Mouse (Mus musculus): Measurements from ENCODE around the gene Gm13941. TPM values are rescaled to one million over a fixed set of nuclear protein-coding genes. Genes with fewer than 3 reads are reported as not detected.

The Gm13941 gene
- polyA plus RNA-seq (2011; ENCODE audit: insufficient read depth, insufficient read length, low replicate concordance, missing spikeins): not detected in 2 replicates

- Histone ChIP-seq H3K27ac (ENCODE audit: control insufficient read depth, insufficient read depth, low read depth, low read length, poor library complexity) (no peak within 1 kb of the TSS), H3K4me1 (ENCODE audit: control insufficient read depth, insufficient read depth, low read length) (no peaks in the 10 kb centered on the region), H3K4me3 (replicated peaks; ENCODE audit: control insufficient read depth, low read depth, low read length) (no peak within 1 kb of the TSS)
- TF ChIP-seq CTCF (IDR thresholded peaks at IDR 0.05; ENCODE audit: control insufficient read depth, insufficient read depth, low read length): no peak
- TF ChIP-seq POLR2A (IDR thresholded peaks at IDR 0.05; ENCODE audit: borderline replicate concordance, control insufficient read depth, low read depth, low read length): no peak
Measured at GRCm38 (mm10) chr2:111105882-111106281, at the start of gene Gm13941. TSS of gene Gm13941 (minus strand) at chr2:111105982.

GRCm38 (mm10) chr2:111152836-111153235 lies 47.1 kb upstream of the Gm13941 start, which contains the start of gene Gm15130:
TSS of gene Gm15130 (minus strand) at chr2:111152936.
- Histone ChIP-seq H3K4me1 (ENCODE audit: control insufficient read depth, insufficient read depth, low read length) (no peaks in the 10 kb centered on the region), H3K27ac (ENCODE audit: control insufficient read depth, insufficient read depth, low read depth, low read length, poor library complexity) (no peak within 1 kb of the TSS), H3K4me3 (replicated peaks; ENCODE audit: control insufficient read depth, low read depth, low read length) (no peak within 1 kb of the TSS)
- TF ChIP-seq CTCF (IDR thresholded peaks at IDR 0.05; ENCODE audit: control insufficient read depth, insufficient read depth, low read length): no peak
- TF ChIP-seq POLR2A (IDR thresholded peaks at IDR 0.05; ENCODE audit: borderline replicate concordance, control insufficient read depth, low read depth, low read length): no peak
- 71% methylated on average over 2 of the region's 2 CpGs for WGBS

GRCm38 (mm10) chr2:111135739-111136138 lies 30.0 kb upstream of the Gm13941 start:
- Histone ChIP-seq H3K4me1 (ENCODE audit: control insufficient read depth, insufficient read depth, low read length) (no peaks in the 10 kb centered on the region), H3K4me3 (replicated peaks; ENCODE audit: control insufficient read depth, low read depth, low read length) (no peak overlapping the region), H3K27ac (ENCODE audit: control insufficient read depth, insufficient read depth, low read depth, low read length, poor library complexity) (no peak overlapping the region)
- no peak for TF ChIP-seq CTCF (IDR thresholded peaks at IDR 0.05; ENCODE audit: control insufficient read depth, insufficient read depth, low read length)
- no peak for TF ChIP-seq POLR2A (IDR thresholded peaks at IDR 0.05; ENCODE audit: borderline replicate concordance, control insufficient read depth, low read depth, low read length)
- 73% methylated on average over 5 of the region's 5 CpGs for WGBS

- Histone ChIP-seq H3K27ac (ENCODE audit: control insufficient read depth, insufficient read depth, low read depth, low read length, poor library complexity) (no peak overlapping the region), H3K4me1 (ENCODE audit: control insufficient read depth, insufficient read depth, low read length) (no peaks in the 10 kb centered on the region), H3K4me3 (replicated peaks; ENCODE audit: control insufficient read depth, low read depth, low read length) (no peak overlapping the region)
- TF ChIP-seq POLR2A (IDR thresholded peaks at IDR 0.05; ENCODE audit: borderline replicate concordance, control insufficient read depth, low read depth, low read length): no peak
- TF ChIP-seq CTCF (IDR thresholded peaks at IDR 0.05; ENCODE audit: control insufficient read depth, insufficient read depth, low read length): no peak
- WGBS: 78% methylated on average over 1 of the region's 1 CpGs
Measured at GRCm38 (mm10) chr2:111058586-111059261, 47.1 kb downstream of the Gm13941 start.

Other genes starting within 250 kb of the Gm13941 start
- not detected in 2 replicates for gene Ano3, start 155.1 kb downstream of the Gm13941 start, polyA plus RNA-seq (2011; ENCODE audit: insufficient read depth, insufficient read length, low replicate concordance, missing spikeins)
- not detected in 2 replicates for gene Gm15130, start 47.0 kb upstream of the Gm13941 start, polyA plus RNA-seq (2011; ENCODE audit: insufficient read depth, insufficient read length, low replicate concordance, missing spikeins)
- not detected in 2 replicates for gene 4930430A15Rik, start 123.6 kb upstream of the Gm13941 start, polyA plus RNA-seq (2011; ENCODE audit: insufficient read depth, insufficient read length, low replicate concordance, missing spikeins)
- gene Olfr1275, start 129.3 kb upstream of the Gm13941 start, polyA plus RNA-seq (2011; ENCODE audit: insufficient read depth, insufficient read length, low replicate concordance, missing spikeins): not detected in 2 replicates
- gene Olfr1276, start 148.5 kb upstream of the Gm13941 start, polyA plus RNA-seq (2011; ENCODE audit: insufficient read depth, insufficient read length, low replicate concordance, missing spikeins): not detected in 2 replicates
- gene Olfr1277, start 168.1 kb upstream of the Gm13941 start, polyA plus RNA-seq (2011; ENCODE audit: insufficient read depth, insufficient read length, low replicate concordance, missing spikeins): not detected in 2 replicates
- not detected in 2 replicates for gene Olfr1278, start 184.2 kb upstream of the Gm13941 start, polyA plus RNA-seq (2011; ENCODE audit: insufficient read depth, insufficient read length, low replicate concordance, missing spikeins)
- not detected in 2 replicates for gene Olfr1279, start 194.7 kb upstream of the Gm13941 start, polyA plus RNA-seq (2011; ENCODE audit: insufficient read depth, insufficient read length, low replicate concordance, missing spikeins)
- gene Olfr1280, start 208.0 kb upstream of the Gm13941 start, polyA plus RNA-seq (2011; ENCODE audit: insufficient read depth, insufficient read length, low replicate concordance, missing spikeins): not detected in 2 replicates
- not detected in 2 replicates for gene Olfr1281, start 220.5 kb upstream of the Gm13941 start, polyA plus RNA-seq (2011; ENCODE audit: insufficient read depth, insufficient read length, low replicate concordance, missing spikeins)
- gene Olfr1282, start 230.1 kb upstream of the Gm13941 start, polyA plus RNA-seq (2011; ENCODE audit: insufficient read depth, insufficient read length, low replicate concordance, missing spikeins): not detected in 2 replicates

Data from bone marrow, adult 2 months (tissue).